Mouse (Mus musculus) neural tube, embryonic 13.5 days (tissue): ENCODE data around the gene Ddah1. TPM values are rescaled to one million over a fixed set of nuclear protein-coding genes. Genes with fewer than 3 reads are reported as not detected.

Experiments
- ATAC-seq: fragments of 200-750 bp; cut with Nextera tagmentation; 2 replicates; pipeline ENCODE4 v1.8.0; 2017; ENCODE audit warnings: low read depth, mild to moderate bottlenecking, moderate TSS enrichment, moderate library complexity
- H3K27ac ChIP-seq: fragments of 300-500 bp; sonication (generic); replicated peaks from 2 replicates; pipeline ENCODE4 v1.5.1; 2015; ENCODE audit warnings: moderate library complexity, mild to moderate bottlenecking, inconsistent platforms
- H3K27me3 ChIP-seq: fragments of 300-500 bp; sonication (generic); 2 replicates; pipeline ENCODE4 v1.6.1; 2015; ENCODE audit warnings: mild to moderate bottlenecking, inconsistent platforms
- H3K36me3 ChIP-seq: fragments of 300-500 bp; sonication (generic); 2 replicates; pipeline ENCODE4 v1.6.1; 2015; ENCODE audit warnings: mild to moderate bottlenecking, inconsistent platforms
- H3K4me1 ChIP-seq: fragments of 300-500 bp; sonication (generic); replicated peaks from 2 replicates; pipeline ENCODE4 v1.6.1; 2015; ENCODE audit warnings: inconsistent platforms
- H3K4me2 ChIP-seq: fragments of 300-500 bp; sonication (generic); 2 replicates; pipeline ENCODE4 v1.6.1; 2015; ENCODE audit warnings: inconsistent platforms, mild to moderate bottlenecking, moderate library complexity
- H3K4me3 ChIP-seq: fragments of 300-500 bp; sonication (generic); 2 replicates; pipeline ENCODE4 v1.5.1; 2015; ENCODE audit warnings: mild to moderate bottlenecking, inconsistent platforms
- H3K9ac ChIP-seq: fragments of 300-500 bp; sonication (generic); 2 replicates; pipeline ENCODE4 v1.6.1; 2015; ENCODE audit warnings: moderate library complexity, mild to moderate bottlenecking, inconsistent platforms
- H3K9me3 ChIP-seq: fragments of 300-500 bp; sonication (generic); 2 replicates; pipeline ENCODE4 v1.6.1; 2016; ENCODE audit warnings: inconsistent platforms
- WGBS: fragments of 180-500 bp; shearing (Covaris S2); methylation state at CpG from one replicate; pipeline ENCODE4 v1.1.7; 2015; 5-methylcytosine and 5-hydroxymethylcytosine counted together
- polyA plus RNA-seq: library from polyadenylated mRNA; unstranded; fragments of >200 nt; fragmentation: Nextera tagmentation; extraction: Ambion mirVana; gene quantifications from 2 replicates; pipeline ENCODE4 v1.2.1, GENCODE M21; 2015

Ddah1 gene
- polyA plus RNA-seq, 1 experiment from 2014 or later, result 83.1 TPM

- Histone ChIP-seq H3K27me3 (no peaks in the 10 kb centered on the region), H3K9me3 (no peaks in the 10 kb centered on the region), H3K4me3 (no peak overlapping the region), H3K36me3 (no peaks in the 10 kb centered on the region), H3K4me1 (peaks cover 13% of the 10 kb centered on the region), H3K4me2 (no peak overlapping the region), H3K9ac (no peak overlapping the region), H3K27ac (no peak overlapping the region)
- 0 out of 2 replicates have a peak, but pooled peaks have one; percentile 37 for ATAC-seq
- 65% methylated on average over 9 of the region's 9 CpGs for WGBS
Observed at GRCm38 (mm10) chr3:145743476-145744027, 14.9 kb upstream of the Ddah1 start.

GRCm38 (mm10) chr3:145748626-145749025 is 9.8 kb upstream of the Ddah1 start:
- H3K4me2 ChIP-seq, result no peak overlapping the region
- H3K4me1 ChIP-seq, result no peaks in the 10 kb centered on the region
- H3K27ac ChIP-seq, result no peak overlapping the region
- 77% methylated on average over 1 of the region's 1 CpGs for WGBS
- H3K27me3 ChIP-seq, result no peaks in the 10 kb centered on the region
- H3K4me3 ChIP-seq, result no peak overlapping the region
- no peaks in the 10 kb centered on the region for H3K9me3 ChIP-seq
- no peak overlapping the region for H3K9ac ChIP-seq
- ATAC-seq, result no peak
- H3K36me3 ChIP-seq, result no peaks in the 10 kb centered on the region

DNA sequence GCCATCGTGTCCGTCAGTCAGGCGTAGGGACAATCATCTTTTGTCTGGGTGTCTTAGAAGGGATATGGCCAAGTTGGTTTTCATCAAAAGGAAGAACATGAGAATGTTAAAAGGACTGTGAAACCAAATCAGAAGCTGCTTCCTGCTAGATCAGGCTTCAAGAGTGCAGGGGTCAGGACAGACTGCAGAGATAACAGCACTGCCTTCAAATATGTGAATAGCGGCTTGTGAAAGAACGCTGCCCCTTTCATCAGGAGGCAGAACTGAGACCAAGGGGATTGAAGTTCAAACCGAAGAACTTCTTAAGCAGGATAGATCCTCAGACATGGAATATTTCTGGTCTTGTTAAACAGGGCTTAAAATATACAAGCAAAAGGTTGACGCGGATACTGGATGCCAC is 2.0 kb upstream of the Ddah1 start:
- ATAC-seq, result no peak
- Histone ChIP-seq H3K9me3 (no peaks in the 10 kb centered on the region), H3K4me3 (no peak overlapping the region), H3K4me1 (peaks cover 33% of the 10 kb centered on the region), H3K27ac (no peak overlapping the region), H3K36me3 (no peaks in the 10 kb centered on the region), H3K27me3 (peaks cover 15% of the 10 kb centered on the region; the same call in 1 of the 2 replicates), H3K4me2 (no peak overlapping the region), H3K9ac (no peak overlapping the region)
- 90% methylated on average over 8 of the region's 8 CpGs for WGBS

DNA sequence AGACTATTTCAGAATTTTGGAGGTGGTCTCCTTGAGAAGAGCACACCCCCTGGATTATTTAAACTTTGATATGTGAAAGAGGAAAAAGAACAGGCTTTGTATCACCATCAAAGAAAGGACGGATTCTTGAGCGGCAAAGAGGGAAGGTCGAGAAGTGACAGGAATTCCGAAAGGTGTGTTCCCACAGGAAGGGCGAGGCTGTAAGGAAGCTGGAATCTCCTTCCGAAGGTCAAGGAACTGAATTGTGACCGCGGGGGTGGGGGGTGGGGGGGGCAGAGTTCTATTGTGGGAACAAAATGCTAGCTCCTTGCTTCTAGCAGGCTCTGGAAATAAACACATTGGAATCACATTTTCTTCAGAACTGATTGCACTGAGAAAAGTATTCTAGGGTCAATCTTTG is 1.3 kb upstream of the Ddah1 start:
- 73% methylated on average over 8 of the region's 8 CpGs for WGBS
- no peak overlapping the region for H3K27ac ChIP-seq
- no peak overlapping the region for H3K4me2 ChIP-seq
- no peaks in the 10 kb centered on the region for H3K9me3 ChIP-seq
- no peak overlapping the region for H3K9ac ChIP-seq
- no peaks in the 10 kb centered on the region for H3K36me3 ChIP-seq
- peaks cover 34% of the 10 kb centered on the region for H3K4me1 ChIP-seq
- no peak overlapping the region for H3K4me3 ChIP-seq
- ATAC-seq, result no peak
- H3K27me3 ChIP-seq, result peaks cover 15% of the 10 kb centered on the region; the same call in 1 of the 2 replicates

- no peak for ATAC-seq
- no peaks in the 10 kb centered on the region for H3K9me3 ChIP-seq
- H3K36me3 ChIP-seq, result no peaks in the 10 kb centered on the region
- peaks cover 34% of the 10 kb centered on the region for H3K4me1 ChIP-seq
- H3K27ac ChIP-seq, result no peak overlapping the region
- peak overlapping the region; percentile 72; the same call in 1 of the 2 replicates for H3K4me3 ChIP-seq
- H3K4me2 ChIP-seq, result peak overlapping the region; percentile 95
- H3K9ac ChIP-seq, result peak overlapping the region; percentile 90; the same call in 1 of the 2 replicates
- WGBS, result 48% methylated on average over 4 of the region's 4 CpGs
- peaks cover 15% of the 10 kb centered on the region; the same call in 1 of the 2 replicates for H3K27me3 ChIP-seq
Observed at GRCm38 (mm10) chr3:145757844-145758243, 631 bp upstream of the Ddah1 start.

GRCm38 (mm10) chr3:145759379-145760209 is 1.1 kb downstream of the Ddah1 start:
- Histone ChIP-seq H3K27ac (peak overlapping the region; percentile 91), H3K9me3 (no peaks in the 10 kb centered on the region), H3K4me3 (peak overlapping the region; percentile 72), H3K36me3 (no peaks in the 10 kb centered on the region), H3K4me1 (peaks cover 38% of the 10 kb centered on the region), H3K4me2 (peak overlapping the region; percentile 95), H3K9ac (peak overlapping the region; percentile 90), H3K27me3 (peaks cover 15% of the 10 kb centered on the region; the same call in 1 of the 2 replicates)
- WGBS, result 11% methylated on average over 14 of the region's 14 CpGs
- peak; percentile 77 for ATAC-seq

DNA sequence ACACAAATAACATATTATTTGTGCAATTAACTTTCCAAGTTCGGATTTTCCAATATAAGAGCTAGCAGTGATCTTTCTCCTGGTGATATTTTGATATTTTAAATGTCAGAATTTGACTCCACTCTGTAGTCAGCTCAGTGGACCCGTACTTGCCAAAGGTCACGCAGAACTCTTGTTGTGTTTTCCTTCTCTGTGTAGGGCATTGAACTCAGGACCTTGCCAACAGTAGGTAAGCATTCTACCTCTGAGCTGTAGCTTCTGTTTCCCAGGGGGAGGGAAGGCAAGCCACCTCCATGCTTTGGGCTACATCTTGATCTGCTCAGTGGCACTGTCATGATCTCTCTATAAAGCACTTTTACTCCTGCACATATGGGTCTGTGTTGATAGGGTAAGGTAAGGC is 2.1 kb downstream of the Ddah1 start:
- no peaks in the 10 kb centered on the region for H3K36me3 ChIP-seq
- 0 out of 2 replicates have a peak overlapping the region, but pooled peaks have one; percentile 72 for H3K4me3 ChIP-seq
- H3K4me1 ChIP-seq, result peaks cover 47% of the 10 kb centered on the region
- H3K27me3 ChIP-seq, result peaks cover 12% of the 10 kb centered on the region; the same call in 1 of the 2 replicates
- ATAC-seq, result no peak
- 91% methylated on average over 3 of the region's 3 CpGs for WGBS
- H3K9me3 ChIP-seq, result no peaks in the 10 kb centered on the region
- peak overlapping the region; percentile 95 for H3K4me2 ChIP-seq
- H3K9ac ChIP-seq, result no peak overlapping the region
- no peak overlapping the region for H3K27ac ChIP-seq

DNA sequence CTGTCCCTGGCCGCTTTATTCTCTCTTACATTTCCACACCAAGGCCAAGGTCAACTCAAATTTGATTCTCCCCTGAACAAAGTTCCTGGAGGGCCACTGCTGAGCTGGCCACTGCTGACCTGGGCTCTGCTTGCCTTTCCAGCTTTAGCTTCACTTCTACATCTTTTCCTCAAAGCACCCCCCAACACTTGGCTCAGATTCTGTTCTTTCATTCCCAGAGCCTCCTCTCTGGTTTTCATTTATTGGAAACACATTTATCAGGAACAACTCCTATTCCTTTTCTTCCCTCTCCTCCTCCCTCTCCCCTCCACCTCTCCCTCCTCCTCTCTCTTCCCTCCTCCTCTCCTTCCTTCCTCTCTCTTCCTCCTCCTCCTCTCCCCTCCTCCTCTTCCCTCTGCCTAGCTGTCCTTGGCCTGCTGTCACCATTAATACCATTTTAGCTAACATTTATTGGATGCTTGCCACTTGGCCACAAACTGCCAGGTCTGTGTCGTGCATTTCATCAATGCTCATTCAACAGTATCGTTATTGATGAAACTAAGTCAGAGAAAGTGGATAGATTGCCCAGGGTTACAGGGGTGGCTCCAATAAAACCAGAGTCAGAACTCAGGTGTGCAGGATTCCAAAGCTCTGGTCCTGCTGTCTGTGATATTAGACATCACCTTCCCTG is 3.2 kb downstream of the Ddah1 start:
- no peaks in the 10 kb centered on the region for H3K36me3 ChIP-seq

GRCm38 (mm10) chr3:145762957-145763641 is 4.6 kb downstream of the Ddah1 start:
- H3K27me3 ChIP-seq, result peaks cover 5% of the 10 kb centered on the region; the same call in 1 of the 2 replicates
- no peaks in the 10 kb centered on the region for H3K36me3 ChIP-seq
- H3K4me1 ChIP-seq, result peaks cover 50% of the 10 kb centered on the region
- no peak overlapping the region for H3K4me2 ChIP-seq
- H3K9me3 ChIP-seq, result no peaks in the 10 kb centered on the region
- WGBS, result 86% methylated on average over 4 of the region's 4 CpGs
- no peak overlapping the region for H3K4me3 ChIP-seq
- H3K27ac ChIP-seq, result no peak overlapping the region
- ATAC-seq, result no peak
- H3K9ac ChIP-seq, result no peak overlapping the region

More for the DNA sequence above, 3.2 kb downstream of the Ddah1 start:
- 65% methylated on average over 3 of the region's 3 CpGs for WGBS
- peaks cover 12% of the 10 kb centered on the region; the same call in 1 of the 2 replicates for H3K27me3 ChIP-seq
- H3K4me1 ChIP-seq, result peaks cover 55% of the 10 kb centered on the region
- no peak overlapping the region for H3K27ac ChIP-seq
- H3K4me3 ChIP-seq, result no peak overlapping the region
- H3K4me2 ChIP-seq, result peak overlapping the region; percentile 9; the same call in 1 of the 2 replicates
- 0 out of 2 replicates have a peak overlapping the region, but pooled peaks have one; percentile 26 for H3K9ac ChIP-seq
- no peak for ATAC-seq
- no peaks in the 10 kb centered on the region for H3K9me3 ChIP-seq

DNA sequence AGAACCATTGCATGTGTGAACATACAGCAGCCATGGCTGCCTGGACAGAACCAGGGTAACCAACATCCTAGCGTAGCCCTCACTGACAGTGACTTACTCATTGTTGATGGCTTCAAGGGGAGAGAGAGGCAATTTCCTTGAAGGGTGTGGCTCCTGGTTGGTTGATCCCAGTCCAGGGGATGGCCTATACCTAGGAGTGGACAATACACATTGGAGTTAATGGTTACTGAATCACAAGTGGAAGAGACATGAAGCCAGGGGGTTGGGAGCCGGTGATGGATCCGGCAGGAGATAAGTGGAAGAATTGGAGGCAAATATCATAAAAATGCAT is 5.1 kb downstream of the Ddah1 start:
- no peak overlapping the region for H3K27ac ChIP-seq
- H3K36me3 ChIP-seq, result no peaks in the 10 kb centered on the region
- no peak for ATAC-seq
- H3K27me3 ChIP-seq, result peaks cover 5% of the 10 kb centered on the region; the same call in 1 of the 2 replicates
- peaks cover 46% of the 10 kb centered on the region for H3K4me1 ChIP-seq
- H3K9ac ChIP-seq, result no peak overlapping the region
- WGBS, result 92% methylated on average over 3 of the region's 3 CpGs
- no peaks in the 10 kb centered on the region for H3K9me3 ChIP-seq
- no peak overlapping the region for H3K4me2 ChIP-seq
- H3K4me3 ChIP-seq, result no peak overlapping the region

DNA sequence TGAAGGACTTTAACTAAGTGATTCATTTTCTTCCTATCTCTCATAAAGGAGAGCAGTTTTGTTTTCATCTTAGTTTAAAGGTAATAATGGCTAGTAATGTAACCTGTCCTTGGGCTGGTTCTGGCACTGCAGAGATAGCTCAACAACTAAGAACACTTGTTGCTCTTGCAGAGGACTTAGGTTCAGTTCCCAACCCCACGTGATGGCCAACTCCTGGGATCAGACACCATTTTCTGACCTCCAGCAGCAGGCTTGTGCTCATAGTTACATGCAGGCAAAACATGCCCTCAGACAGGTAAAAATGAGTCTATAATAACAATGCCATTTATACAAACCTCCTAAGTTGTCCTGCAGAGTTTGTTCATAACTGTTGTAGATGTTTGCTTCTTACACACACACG is 5.9 kb downstream of the Ddah1 start:
- Histone ChIP-seq H3K36me3 (no peaks in the 10 kb centered on the region), H3K4me1 (peaks cover 41% of the 10 kb centered on the region), H3K27me3 (peaks cover 5% of the 10 kb centered on the region; the same call in 1 of the 2 replicates), H3K9me3 (no peaks in the 10 kb centered on the region), H3K4me3 (no peak overlapping the region), H3K27ac (no peak overlapping the region), H3K9ac (no peak overlapping the region), H3K4me2 (no peak overlapping the region)
- 84% methylated on average over 2 of the region's 2 CpGs for WGBS
- no peak for ATAC-seq
